Mouse (Mus musculus) testis, postnatal 10 days (tissue): ENCODE results near the gene Prr36.

ENCODE experiments used
- DNase-seq: peaks from one replicate; pipeline ENCODE4 v3.0.0; 2021; ENCODE audit warnings: low spot score

The Prr36 gene

GRCm38 (mm10) chr8:4216791-4217621 lies at the start of gene Prr36:
Gene Prr36, minus strand, starts transcription at chr8:4217459.
- peak; percentile 63 for DNase-seq

GRCm38 (mm10) chr8:4265160-4265914 lies 48.1 kb upstream of the Prr36 start:
- no peak for DNase-seq

- DNase-seq: no peak
These were observed 46.0 kb upstream of the Prr36 start for GRCm38 (mm10) chr8:4263105-4263791.

GRCm38 (mm10) chr8:4259805-4260170 lies 42.5 kb upstream of the Prr36 start:
- DNase-seq: no peak

GRCm38 (mm10) chr8:4259125-4259804 lies 42.0 kb upstream of the Prr36 start, which contains the start of gene Ctxn1:
Gene Ctxn1, minus strand, starts transcription at chr8:4259274.
- DNase-seq: peak; percentile 99

GRCm38 (mm10) chr8:4258678-4259077 lies 41.4 kb upstream of the Prr36 start:
- DNase-seq: peak; percentile 83

GRCm38 (mm10) chr8:4258233-4258632 lies 41.0 kb upstream of the Prr36 start:
- peak; percentile 92 for DNase-seq

- DNase-seq: no peak
These were observed 40.1 kb upstream of the Prr36 start for GRCm38 (mm10) chr8:4257350-4257749.

- DNase-seq: peak; percentile 40
These were observed 39.7 kb upstream of the Prr36 start for GRCm38 (mm10) chr8:4256911-4257310.

- DNase-seq: peak; percentile 37
These were observed 38.2 kb upstream of the Prr36 start for GRCm38 (mm10) chr8:4255471-4255870.

GRCm38 (mm10) chr8:4254001-4254400 lies 36.7 kb upstream of the Prr36 start:
- peak; percentile 76 for DNase-seq

GRCm38 (mm10) chr8:4252934-4253841 lies 35.9 kb upstream of the Prr36 start, which contains the start of gene Snapc2:
Gene Snapc2, plus strand, starts transcription at chr8:4253080.
- peak; percentile 99 for DNase-seq

GRCm38 (mm10) chr8:4252116-4252760 lies 35.0 kb upstream of the Prr36 start:
- peak; percentile 36 for DNase-seq

- peak; percentile 94 for DNase-seq
These were observed 33.2 kb upstream of the Prr36 start for GRCm38 (mm10) chr8:4250306-4250970.

GRCm38 (mm10) chr8:4249213-4249612 lies 32.0 kb upstream of the Prr36 start:
- peak; percentile 79 for DNase-seq

- DNase-seq: peak; percentile 64
These were observed 30.8 kb upstream of the Prr36 start, which contains the start of gene Tgfbr3l for GRCm38 (mm10) chr8:4247951-4248540. Gene Tgfbr3l, plus strand, starts transcription at chr8:4248214.

GRCm38 (mm10) chr8:4247241-4247640 lies 30.0 kb upstream of the Prr36 start:
- DNase-seq: no peak

- peak; percentile 59 for DNase-seq
These were observed 28.5 kb upstream of the Prr36 start for GRCm38 (mm10) chr8:4245737-4246136.

- DNase-seq: no peak
These were observed 27.8 kb upstream of the Prr36 start for GRCm38 (mm10) chr8:4245061-4245460.
